Mouse (Mus musculus): ENCODE results near the gene Tmed2.
"Not testable (repeated sequence)": the region's sequence is repeated elsewhere in the genome, so short reads cannot be mapped to it uniquely, and the experiment has no call there.

Tmed2 gene

GRCm38 (mm10) chr5:124528791-124529190, 11.7 kb upstream of the Tmed2 start:
- peak; percentile 25 for DNase-seq (ENCODE audit: low spot score)

GRCm38 (mm10) chr5:124529191-124529651, 11.3 kb upstream of the Tmed2 start:
- DNase-seq (ENCODE audit: low spot score), result no peak

- no peak for DNase-seq (ENCODE audit: low spot score)
These were observed 10.8 kb upstream of the Tmed2 start for GRCm38 (mm10) chr5:124529697-124530096.

- peak; percentile 95 for DNase-seq (ENCODE audit: low spot score)
These were observed 9.6 kb upstream of the Tmed2 start, which contains the start of gene Rilpl1 for GRCm38 (mm10) chr5:124530655-124531582. Rilpl1 (minus strand) TSS chr5:124531391.

GRCm38 (mm10) chr5:124531583-124531930, 8.9 kb upstream of the Tmed2 start:
- no peak for DNase-seq (ENCODE audit: low spot score)

GRCm38 (mm10) chr5:124532451-124532850, 8.0 kb upstream of the Tmed2 start:
- DNase-seq (ENCODE audit: low spot score), result peak; percentile 21

- DNase-seq (ENCODE audit: low spot score), result no peak
These were observed 5.5 kb upstream of the Tmed2 start for GRCm38 (mm10) chr5:124535016-124535415.

- DNase-seq (ENCODE audit: low spot score), result peak; percentile 60
These were observed 3.7 kb upstream of the Tmed2 start for GRCm38 (mm10) chr5:124536776-124537175.

GRCm38 (mm10) chr5:124538813-124539792, 1.4 kb upstream of the Tmed2 start:
- DNase-seq (ENCODE audit: low spot score), result peak; percentile 77

GRCm38 (mm10) chr5:124539905-124540304, 590 bp upstream of the Tmed2 start:
- DNase-seq (ENCODE audit: low spot score), result no peak

GRCm38 (mm10) chr5:124540905-124541601, 558 bp downstream of the Tmed2 start:
- peak; percentile 30 for DNase-seq (ENCODE audit: low spot score)

- no peak for DNase-seq (ENCODE audit: low spot score)
These were observed 1.1 kb downstream of the Tmed2 start for GRCm38 (mm10) chr5:124541602-124541973.

GRCm38 (mm10) chr5:124550737-124551136, 10.2 kb downstream of the Tmed2 start:
- DNase-seq (ENCODE audit: low spot score), result not testable (repeated sequence)

GRCm38 (mm10) chr5:124551349-124552093, 11.0 kb downstream of the Tmed2 start:
- not testable (repeated sequence) for DNase-seq (ENCODE audit: low spot score)

- peak; percentile 29 for DNase-seq (ENCODE audit: low spot score)
These were observed 11.6 kb downstream of the Tmed2 start for GRCm38 (mm10) chr5:124552094-124552472.

- DNase-seq (ENCODE audit: low spot score), result peak; percentile 98
These were observed 12.2 kb downstream of the Tmed2 start, which contains the start of gene Ddx55 for GRCm38 (mm10) chr5:124552558-124553307. Ddx55 (plus strand) TSS chr5:124552864.

- no peak for DNase-seq (ENCODE audit: low spot score)
These were observed 13.1 kb downstream of the Tmed2 start for GRCm38 (mm10) chr5:124553607-124554006.

- DNase-seq (ENCODE audit: low spot score), result peak; percentile 43
These were observed 14.7 kb downstream of the Tmed2 start for GRCm38 (mm10) chr5:124555145-124555544.

GRCm38 (mm10) chr5:124571068-124571467, 30.6 kb downstream of the Tmed2 start:
- no peak for DNase-seq (ENCODE audit: low spot score)

GRCm38 (mm10) chr5:124575467-124575866, 35.0 kb downstream of the Tmed2 start:
- no peak for DNase-seq (ENCODE audit: low spot score)
